Mouse (Mus musculus) urinary bladder, adult 2 months (tissue): ENCODE measurements around the gene Mfap1b. TPM values are rescaled to one million over a fixed set of nuclear protein-coding genes. Genes with fewer than 3 reads are reported as not detected.
A peak's percentile ranks its signal among the peaks of the same experiment; 100 is the strongest.
"Not testable (repeated sequence)": the region's sequence is repeated elsewhere in the genome, so short reads cannot be mapped to it uniquely, and the experiment has no call there.

Experiments used
- DNase-seq: peaks from one replicate; pipeline ENCODE4 v3.0.0; 2022; ENCODE audit warnings: low spot score
- polyA plus RNA-seq: library from polyadenylated mRNA; depleted of rRNA; stranded (reverse); fragments of >200 nt; gene quantifications from 2 replicates; pipeline ENCODE4 v1.2.3, GENCODE M21; 2012

Gene Mfap1b
- polyA plus RNA-seq, 1 experiment = 23.0 TPM

DNA sequence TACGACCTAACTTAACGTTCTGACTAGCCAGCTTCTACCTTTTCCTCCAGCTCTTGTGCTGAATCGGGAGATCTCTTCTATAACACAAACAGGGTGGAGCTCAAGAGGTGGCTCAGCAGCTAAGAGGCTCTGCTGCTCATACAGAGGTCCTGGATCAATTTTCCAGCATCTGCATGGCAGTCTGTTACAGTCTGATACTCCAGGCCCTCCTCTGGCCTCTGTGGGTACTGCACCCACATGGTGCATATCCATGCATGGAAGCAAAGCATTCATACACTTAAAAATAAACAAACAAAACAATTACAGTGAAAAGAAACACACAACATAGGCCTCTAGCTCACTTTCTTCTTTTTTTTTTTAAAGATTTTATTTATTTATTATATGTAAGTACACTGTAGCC, 1.1 kb downstream of the Mfap1b start:
- DNase-seq = not testable (repeated sequence)

DNA sequence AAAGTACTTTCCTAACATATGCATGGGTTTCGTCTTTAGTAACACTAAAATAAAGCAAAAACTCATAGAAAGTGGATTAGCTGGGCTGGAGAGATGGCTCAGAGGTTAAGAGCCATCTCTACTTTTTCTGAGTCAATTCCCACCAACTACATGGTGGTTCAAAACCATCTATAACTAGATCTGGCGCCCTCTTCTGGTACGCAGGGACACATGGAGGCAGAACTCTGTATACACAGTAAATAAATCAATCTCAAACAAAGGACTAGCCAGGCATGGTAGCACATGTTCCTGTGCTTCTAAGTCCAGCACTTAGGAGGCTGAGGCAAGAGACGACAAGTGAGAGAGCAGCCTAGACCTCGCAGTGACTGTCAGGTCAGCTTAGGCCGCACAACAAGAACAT, 4.9 kb downstream of the Mfap1b start:
- DNase-seq = not testable (repeated sequence)

DNA sequence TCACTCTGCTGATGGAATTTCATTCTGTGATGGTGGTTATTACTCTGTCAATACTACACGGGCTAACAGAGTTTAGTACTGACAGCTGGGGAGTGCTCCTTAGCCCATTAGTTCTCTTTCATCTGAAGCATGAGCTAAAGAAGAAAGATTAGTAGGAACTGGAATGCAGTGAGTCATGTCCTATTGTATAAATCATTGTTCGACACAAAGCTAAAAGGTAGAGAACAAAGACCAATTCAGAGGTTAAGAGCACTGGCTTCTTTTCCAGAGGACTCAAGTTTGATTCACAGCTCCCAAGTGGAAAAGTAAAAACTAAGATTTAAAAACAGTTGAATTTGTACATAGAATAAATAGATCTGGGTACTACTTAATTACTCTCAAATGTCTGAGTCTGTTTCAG, 13.8 kb downstream of the Mfap1b start:
- DNase-seq = no peak

DNA sequence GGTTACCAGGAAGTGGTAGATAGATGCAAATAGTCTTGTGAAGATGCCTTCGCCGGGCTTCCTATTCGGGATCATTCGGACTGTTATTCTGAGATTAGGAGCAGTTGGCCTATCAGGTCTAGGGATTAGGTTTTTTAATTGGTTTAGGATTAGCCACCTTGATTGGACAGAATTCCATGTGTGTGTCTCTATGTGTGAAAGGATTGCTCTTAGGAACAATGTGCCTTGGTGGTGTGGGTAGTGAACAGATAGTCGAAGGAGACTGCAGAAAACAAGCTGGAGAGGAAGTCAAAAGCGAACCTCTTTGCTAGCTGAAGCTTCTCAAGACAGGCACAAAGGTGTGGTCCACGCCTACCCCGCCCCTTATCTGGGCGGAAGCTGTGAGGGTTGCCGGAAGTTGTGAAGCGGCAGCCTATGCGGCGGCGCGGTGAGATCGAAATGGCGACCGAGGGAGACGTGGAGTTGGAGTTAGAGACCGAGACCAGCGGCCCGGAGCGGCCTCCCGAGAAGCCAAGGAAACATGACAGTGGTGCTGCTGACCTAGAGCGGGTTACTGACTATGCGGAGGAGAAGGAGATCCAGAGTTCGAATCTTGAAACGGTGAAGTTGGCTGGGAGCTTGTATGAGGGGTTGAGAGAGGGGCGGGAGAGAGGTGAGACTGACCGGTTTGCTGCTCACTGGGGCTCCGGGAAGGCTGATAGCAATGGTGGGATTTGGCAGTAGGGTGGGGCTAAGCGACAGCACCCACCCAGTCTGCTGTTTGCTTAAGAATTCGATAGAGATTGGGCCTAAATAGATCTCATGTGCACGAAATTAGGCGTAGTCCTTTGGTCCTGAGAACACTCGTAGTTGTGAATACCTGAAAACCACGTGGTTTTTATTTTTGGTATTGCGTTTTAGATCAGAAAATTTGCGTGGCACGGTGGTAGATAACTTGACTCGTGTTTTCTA, 16.9 kb downstream of the Mfap1b start, which contains the start of gene Serinc4:
Gene Serinc4, minus strand, starts transcription at position 90 of the 951 bp plus-strand sequence.
- peak; percentile 72 for DNase-seq

DNA sequence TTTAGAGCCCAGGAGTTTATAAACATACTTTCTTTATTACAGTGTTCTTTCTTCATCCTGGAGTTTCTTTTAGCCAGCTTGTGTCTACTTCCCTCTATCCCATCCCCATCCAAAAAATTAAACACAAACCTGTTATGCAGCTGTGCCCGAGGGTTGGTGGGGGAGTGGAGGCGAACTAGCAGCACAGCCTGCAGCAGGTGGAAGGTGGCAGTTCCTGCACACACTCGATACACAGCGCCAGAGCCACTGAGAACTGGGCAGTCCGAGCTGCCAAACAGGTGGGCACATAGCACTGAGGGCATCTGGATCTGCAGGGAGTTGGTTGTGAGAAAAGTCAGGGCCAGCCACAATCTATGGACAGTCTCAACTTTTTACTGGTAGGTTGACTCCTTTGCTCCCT, 18.3 kb downstream of the Mfap1b start:
- DNase-seq = no peak

DNA sequence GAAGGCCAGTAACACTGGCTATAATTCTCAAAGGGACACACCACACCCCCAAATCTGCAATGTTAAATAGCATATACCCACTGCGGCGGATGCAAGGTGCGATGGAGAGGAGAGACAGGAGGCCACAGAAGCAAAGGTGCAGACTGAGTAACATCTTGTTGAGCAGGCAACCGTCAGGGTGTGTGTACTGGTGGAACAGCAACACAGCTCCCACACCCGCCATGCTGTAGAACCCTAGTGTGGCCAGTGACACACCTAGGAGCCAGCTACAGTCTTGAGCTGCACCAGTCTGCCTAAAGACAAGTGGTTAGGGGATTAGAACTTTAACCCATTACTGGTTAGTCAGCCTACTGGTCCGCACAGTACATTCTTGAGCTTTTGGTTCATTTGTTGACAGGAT, 19.9 kb downstream of the Mfap1b start:
- DNase-seq = no peak

DNA sequence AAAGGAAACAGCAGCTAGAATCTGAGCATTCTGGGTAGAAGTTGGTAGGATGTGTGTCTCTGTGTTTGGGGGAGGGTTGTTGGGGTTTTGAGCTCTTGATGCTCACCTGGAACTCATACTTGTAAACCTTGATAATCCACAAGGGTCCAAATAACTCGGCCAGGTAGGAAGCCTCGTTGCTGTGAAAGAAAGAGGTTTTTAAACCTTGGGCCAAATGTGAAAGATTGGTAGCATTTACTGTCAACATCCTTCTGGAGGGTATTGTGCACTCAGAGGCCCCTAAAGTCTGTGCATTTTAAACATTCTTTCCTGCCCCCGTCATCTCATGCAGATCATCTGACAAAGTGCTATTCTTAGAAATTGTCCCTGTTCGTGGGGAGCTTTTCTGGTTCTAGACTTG, 20.9 kb downstream of the Mfap1b start, which contains the start of gene Hypk:
Gene Hypk, plus strand, starts transcription at position 301 of the 400 bp plus-strand sequence.
- DNase-seq = no peak

DNA sequence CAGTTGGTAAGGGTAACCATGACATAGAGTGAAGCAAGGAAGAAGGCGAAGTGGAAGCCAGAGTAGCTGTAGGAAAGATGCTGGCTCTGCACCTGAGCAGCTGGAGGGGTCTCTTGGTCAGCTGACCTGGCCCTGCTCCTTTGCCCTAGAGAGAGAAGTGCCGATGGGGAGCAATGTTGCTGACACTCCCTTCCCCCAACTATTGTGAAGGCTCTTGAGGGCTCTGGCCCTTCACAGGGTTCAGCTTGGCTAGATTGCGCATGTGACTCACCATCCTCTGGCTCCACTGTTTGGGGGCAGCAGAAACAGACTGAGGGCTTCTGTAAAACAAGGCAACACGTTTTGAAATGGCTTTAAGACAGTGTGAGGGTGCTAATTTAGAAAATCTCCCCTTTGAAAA, 21.5 kb downstream of the Mfap1b start:
- no peak for DNase-seq

DNA sequence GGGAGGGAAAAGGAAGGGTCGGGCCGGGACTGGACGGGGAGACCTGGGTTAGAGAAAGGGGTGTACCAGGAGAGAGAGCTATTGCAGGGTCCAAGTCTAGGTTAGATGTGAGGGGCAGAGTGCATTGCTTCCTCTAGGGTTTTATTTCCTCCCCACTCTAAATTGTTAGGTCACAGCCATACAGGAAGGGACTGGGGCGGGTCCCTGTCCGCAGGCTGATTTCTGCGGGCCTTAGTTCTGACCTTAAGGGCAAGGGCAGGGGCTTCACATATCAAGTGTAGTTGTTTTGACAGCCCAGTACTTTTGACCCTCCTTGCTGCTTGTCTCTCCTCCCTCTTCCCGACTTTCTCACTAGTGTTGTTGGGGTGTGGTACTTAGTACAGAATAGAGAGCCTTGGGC, 23.8 kb downstream of the Mfap1b start:
- no peak for DNase-seq

DNA sequence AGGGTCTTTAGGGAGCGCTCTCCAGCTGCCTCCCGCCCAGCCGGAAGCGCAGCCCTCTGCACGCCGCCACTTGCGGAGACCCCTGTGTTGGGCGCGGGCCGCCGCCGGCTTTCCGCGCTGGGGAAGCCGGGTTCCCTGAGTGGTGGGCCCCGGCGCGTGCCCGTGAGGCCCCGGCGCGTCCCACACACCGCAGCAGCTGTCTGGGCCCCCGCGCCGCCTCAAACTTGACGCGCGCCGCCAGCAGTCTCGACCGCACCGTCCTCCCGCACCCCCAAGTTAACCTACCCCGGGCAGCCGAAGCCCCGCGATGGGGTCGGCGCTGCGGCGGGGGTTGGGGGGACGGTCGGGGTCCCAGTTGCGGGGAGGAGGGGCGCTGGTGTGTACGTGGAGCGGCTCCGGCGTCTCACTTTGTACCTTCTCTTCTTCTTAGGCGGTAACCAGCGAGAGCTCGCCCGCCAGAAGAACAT, 24.3 kb downstream of the Mfap1b start:
- DNase-seq = no peak

DNA sequence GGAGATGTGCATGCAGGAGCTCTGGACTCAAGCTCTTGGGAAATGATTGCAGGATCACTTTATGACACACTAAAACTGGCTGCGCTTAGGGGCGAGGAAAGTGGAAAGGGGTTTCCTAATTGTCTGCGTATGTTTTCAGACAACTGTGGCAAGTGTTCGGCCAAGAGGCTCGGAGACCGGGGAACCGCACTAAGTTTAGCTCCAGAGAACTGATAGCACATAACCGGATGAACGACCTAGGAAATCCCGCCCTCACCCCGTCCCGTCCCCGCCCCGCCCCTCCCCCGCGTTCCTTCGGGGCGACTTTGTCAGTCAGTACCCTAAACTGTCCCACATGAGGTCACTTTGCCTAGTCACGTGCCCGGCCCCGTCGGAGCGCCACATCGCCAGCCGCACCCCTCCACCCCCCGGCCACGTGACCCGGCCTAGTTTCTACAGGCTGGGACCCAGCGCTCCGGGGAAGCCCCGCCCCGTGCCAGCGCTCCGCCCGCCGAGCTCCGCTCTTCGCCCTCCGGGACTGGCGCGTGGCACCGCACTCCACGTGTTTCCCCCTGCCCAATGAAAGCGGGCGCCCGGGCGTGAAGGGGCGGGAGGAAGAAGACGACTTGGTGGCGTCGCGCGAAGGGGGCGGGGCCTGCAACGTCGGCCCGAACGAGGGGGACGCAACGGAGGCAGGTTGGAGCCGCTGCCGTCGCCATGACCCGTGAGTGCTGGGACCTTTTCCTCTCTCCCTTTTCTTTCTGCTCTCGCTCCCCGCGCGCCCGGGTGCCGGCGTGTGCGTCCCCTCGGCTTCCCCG, 24.9 kb downstream of the Mfap1b start, which contains the start of gene Serf2:
Gene Serf2, plus strand, starts transcription at position 457 of the 797 bp plus-strand sequence.
- DNase-seq = peak; percentile 98

DNA sequence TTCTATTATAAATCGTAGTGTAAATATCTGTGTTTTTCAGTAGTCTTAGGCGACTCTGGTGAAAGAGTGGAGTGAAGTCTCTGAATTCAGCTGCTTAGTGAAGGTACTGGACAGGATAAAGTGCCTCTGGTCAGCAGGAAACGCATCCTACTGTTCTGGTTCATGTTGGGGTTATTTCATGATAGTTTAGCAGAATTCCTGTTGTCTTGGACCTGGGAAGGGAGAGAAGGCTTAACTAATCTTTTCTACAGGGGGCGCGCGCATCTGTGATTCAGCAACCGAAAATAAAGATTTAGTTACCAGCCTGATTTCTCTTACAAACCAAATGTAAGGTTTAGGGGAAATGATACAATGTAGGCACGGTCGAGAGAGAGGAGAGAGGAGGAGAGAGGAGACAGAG, 25.7 kb downstream of the Mfap1b start:
- no peak for DNase-seq

DNA sequence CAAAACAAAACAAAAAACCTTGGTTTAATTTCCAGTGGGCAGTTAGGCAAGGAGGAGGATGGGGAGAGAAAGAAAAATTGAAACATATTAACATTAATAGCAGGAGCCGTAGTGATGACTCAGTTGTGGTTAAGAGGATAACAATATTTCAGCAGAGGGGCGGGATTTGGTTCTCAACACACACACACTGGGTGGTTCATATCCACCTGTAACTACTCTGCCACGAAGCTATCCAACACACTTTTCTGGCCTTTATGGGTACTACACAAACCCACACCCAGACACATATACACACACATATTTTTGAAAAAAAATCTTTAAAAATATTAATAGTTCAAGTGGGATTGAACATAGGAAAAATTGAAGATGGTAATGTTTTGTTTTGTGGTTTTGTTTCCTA, 26.9 kb downstream of the Mfap1b start:
- no peak for DNase-seq

DNA sequence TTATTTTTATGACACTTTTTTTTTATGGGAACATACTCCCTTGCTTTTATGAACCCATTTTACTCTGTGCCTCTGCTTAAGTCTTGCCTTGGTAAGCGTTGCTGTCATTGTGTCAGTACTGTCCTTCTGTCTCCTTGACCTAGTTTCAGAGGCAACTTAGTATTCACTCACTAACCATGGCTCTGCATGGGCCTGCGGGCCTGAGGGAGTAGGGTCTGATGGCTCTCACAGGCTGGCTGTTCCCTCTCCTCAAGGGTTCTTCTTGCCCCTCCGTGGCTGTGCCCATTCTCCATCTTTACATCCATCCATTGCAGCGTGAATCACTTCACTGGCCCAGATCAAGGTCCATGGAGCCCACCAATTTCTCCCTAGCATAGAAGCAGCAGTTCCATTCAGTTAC, 27.4 kb downstream of the Mfap1b start:
- DNase-seq = no peak

DNA sequence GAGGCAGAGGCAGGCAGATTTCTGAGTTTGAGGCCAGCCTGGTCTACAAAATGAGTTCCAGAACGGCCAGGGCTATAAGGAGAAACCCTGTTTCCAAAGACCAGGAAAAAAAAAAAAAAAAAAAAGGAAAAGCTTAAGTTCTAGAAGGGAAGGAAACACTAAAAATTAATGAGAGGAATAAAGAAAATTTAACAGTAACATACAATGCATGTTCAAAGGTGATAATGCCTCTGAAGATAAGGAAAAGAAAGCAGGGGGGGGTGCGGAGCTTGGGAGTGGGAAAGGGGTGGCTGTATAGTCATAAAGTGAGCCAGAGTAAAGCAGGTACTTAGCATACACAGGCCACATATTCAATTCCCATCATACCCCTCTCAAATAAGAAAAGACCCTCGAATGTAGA, 28.8 kb downstream of the Mfap1b start:
- DNase-seq = no peak

DNA sequence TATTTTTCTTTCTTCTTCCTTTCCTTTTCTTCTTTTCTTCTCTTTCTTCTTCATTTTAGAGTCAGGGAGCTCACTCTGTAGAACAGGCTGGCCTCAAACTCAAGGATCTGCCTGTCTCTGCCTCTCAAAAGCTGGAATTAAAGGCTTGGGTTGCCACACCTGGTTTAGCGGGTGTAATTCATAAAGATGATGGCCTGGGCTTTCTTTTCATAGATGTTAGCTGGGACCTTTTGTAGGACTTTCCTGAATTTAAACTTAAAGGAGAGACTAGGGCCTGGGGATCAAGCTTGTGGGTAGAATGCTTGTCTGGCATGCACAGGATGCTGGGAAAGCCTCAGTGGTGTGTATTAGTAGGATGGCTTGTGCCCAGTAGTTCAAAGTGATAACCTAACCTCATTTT, 29.7 kb downstream of the Mfap1b start, which contains the start of gene Ell3:
Gene Ell3, minus strand, starts transcription at position 101 of the 400 bp plus-strand sequence.
- DNase-seq = no peak

DNA sequence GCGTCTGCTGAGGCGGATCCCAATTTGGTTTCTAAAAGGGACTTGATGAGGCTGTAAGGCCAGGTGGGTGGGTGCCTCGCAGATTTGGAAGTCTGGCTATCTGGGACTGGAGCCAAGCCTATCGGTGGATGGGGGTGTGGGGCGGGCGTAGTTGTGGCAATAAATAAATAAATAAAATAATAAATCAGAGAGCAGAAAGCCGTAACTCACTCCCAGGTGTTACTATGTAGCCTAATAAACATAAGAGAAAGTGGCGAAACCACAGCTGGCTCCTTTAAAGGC, 30.9 kb downstream of the Mfap1b start:
- no peak for DNase-seq

DNA sequence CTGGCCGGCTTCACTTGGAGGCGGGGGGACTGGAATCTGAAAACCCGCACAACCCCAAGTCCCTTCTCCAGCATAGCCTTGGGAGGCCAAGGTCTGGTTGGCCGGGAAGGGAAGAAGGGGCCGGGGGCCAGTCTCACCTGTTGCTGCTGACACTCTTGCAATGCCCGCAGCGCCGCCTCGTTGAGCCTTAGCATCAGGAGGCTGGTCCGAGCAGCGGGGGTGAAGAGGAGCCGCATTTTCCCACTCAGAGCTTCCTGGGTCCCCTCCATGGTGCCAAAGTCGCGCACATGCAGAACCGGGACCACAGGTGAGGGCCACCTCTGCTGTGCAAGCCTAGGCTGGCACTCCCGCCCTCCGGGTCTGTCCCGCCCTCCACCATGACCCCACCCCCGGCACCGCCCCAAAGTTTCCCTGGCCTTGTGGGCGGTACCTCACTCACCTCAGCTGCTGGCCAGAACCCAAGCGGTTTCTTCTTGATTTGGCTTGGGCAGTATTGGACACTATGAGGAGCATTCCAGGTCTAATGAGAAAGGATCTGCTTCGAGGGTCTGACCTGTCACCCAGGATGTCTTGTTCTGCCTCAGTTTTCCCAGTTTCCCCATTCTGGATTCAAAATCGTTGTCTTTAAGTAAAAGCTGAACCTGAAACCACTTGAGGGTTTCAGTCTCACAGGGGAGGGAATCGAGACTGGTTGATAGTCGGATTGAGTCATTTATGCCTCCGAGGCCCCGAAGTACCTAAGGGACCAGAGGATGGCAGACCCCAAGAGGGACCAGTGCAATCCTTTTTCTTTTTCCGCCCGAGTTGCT, 31.4 kb downstream of the Mfap1b start:
- DNase-seq = no peak

DNA sequence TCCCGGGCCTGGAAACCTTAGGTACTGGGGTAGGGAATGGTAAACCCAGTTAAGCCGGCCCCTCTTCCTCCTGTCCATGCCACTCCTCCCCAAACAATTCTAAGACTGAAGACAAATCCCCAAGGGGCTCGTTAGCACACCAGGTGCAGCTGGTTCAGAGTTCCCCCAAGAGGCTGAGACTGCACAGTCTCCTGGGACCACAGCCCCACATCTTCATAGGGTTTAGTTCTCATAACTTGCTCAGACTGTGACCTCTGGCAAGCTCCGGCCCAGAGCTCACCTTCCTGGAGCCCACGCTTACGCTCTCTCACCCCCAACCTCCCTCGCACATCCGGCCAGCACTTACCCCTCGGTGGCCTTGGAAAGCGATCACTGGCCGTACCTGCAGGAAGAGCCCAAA, 32.1 kb downstream of the Mfap1b start:
- DNase-seq = no peak

DNA sequence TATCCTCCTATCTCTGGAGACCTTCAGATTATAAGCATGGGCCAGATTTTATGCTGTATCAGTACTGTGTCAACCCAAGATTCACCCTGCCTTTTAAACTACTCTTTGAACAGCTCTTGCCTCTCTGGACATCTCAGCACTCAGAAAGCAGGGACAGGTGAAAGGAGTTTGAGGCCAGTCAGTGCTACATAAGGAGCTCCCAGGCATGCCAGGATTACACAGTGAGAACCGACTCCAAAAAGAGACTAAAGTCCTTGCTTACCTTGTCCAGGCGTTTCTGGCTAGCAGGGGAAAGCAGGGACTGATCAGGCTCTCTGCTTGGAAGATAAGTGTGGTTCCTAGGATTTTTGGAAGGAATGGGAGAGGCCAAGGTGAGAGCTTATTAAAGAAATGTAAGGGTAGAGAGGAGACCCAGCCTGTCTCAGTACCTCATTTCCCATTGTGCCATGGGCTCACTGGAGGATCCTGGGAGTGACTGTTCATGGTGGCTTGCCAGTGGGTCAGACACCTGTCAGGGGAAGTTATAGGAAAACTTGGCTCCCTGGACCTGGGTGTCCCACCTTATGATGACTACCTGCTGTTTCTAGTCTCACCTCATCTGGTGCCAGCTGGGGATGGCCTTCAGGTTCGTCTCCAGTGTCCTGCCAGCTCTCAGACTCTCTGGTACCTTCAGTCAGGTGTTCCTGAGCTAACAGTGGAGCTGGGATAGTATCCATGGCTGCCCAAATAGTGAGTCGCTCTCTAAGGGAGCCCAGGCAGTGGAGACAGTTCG, 32.8 kb downstream of the Mfap1b start:
- no peak for DNase-seq

DNA sequence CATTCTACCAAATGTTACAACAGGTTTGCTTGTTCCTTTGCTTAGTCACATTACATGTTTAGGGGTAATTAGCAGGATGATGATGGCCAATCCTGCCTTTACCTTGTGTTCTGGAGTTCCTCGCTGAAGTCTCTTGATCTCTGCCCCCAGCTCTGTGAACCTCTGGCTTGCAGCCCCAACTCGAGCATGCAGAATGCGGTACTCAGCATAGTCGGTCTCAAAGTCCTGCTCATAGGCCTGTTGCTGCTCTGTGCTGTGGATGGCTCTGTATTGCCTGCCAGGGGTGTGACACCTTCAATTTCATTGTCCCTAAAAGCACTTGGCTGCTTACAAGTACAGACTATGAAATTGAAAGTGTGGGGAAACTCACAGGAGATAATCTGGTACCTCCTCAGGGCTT, 34.1 kb downstream of the Mfap1b start:
- DNase-seq = no peak
